Mouse (Mus musculus) E14TG2a.4 (cell line): ENCODE measurements around the gene Spata31d1a.

Source experiments
- CTCF ChIP-seq: conservative IDR thresholded peaks from 2 replicates; pipeline ENCODE4 v1.5.1; 2014; ENCODE audit warnings: low read length
- NANOG ChIP-seq: IDR thresholded peaks from 2 replicates; pipeline ENCODE4 v1.6.1; 2014; ENCODE audit warnings: borderline replicate concordance, low read length, mixed read lengths

DNA sequence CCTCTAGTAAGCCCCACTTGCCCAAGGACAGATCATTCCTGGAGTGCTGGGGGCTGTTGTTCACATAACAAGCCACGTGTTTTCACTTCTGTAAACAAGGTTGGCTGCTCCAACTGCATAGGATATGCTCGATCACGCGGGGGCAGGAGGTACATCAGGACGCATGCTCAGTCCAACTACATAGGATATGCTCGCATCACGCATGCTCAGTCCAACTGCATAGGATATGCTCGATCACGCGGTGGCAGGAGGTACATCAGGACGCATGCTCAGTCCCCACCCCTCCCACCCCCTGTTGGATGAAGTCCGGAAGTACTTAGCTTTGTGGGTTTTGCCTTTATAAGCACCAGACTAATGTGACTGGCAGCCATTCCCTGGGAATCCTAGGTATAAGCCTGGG is 48.2 kb downstream of the Spata31d1a start:
- no peak for TF ChIP-seq NANOG
- TF ChIP-seq CTCF = no peak
